Mouse (Mus musculus) bone marrow, adult 2 months (tissue): Measurements from ENCODE around the gene Dph6.

Experiments used
- CTCF ChIP-seq: fragments of 200-500 bp; IDR thresholded peaks from 2 replicates; pipeline ENCODE4 v1.5.1; 2011; ENCODE audit warnings: low read length, control low read depth; ENCODE audit not compliant: control insufficient read depth, insufficient read depth
- POLR2A ChIP-seq: fragments of 200-500 bp; IDR thresholded peaks from 2 replicates; pipeline ENCODE4 v1.6.1; 2011; ENCODE audit warnings: low read depth, mild to moderate bottlenecking, control low read depth, low read length, borderline replicate concordance; ENCODE audit not compliant: control insufficient read depth

GRCm38 (mm10) chr2:114643832-114644231 lies 10.9 kb downstream of the Dph6 start:
- TF ChIP-seq POLR2A (no peak), CTCF (no peak)
